Mouse (Mus musculus) cerebellum, adult 8-10 months (tissue): ENCODE results near the gene Gjd3.
A peak's percentile ranks its signal among the peaks of the same experiment; 100 is the strongest.
"Not testable (repeated sequence)": the region's sequence is repeated elsewhere in the genome, so short reads cannot be mapped to it uniquely, and the experiment has no call there.

Experiments
- DNase-seq: peaks from one replicate; pipeline ENCODE4 v3.0.0; 2022

Gjd3 gene

DNA sequence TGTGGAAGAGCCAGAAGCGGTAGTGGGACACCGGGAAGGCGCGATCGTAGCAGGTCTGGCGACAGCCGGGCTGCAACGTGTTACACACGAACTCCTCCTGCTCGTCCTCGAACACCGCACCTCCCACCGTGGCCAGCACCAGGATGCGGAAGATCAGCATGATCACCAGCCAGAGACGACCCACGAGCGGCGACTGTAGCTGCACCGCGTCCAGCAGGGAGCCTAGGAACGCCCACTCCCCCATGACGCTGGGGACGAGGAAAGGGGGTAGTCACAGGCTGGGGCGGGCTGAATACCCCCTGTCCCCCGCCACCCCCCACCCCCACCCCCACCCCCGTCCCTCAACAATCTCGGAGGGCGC, at the start of gene Gjd3:
Gene Gjd3 (minus strand): TSS at position 244 of the 361 bp plus-strand sequence.
- DNase-seq, result no peak

DNA sequence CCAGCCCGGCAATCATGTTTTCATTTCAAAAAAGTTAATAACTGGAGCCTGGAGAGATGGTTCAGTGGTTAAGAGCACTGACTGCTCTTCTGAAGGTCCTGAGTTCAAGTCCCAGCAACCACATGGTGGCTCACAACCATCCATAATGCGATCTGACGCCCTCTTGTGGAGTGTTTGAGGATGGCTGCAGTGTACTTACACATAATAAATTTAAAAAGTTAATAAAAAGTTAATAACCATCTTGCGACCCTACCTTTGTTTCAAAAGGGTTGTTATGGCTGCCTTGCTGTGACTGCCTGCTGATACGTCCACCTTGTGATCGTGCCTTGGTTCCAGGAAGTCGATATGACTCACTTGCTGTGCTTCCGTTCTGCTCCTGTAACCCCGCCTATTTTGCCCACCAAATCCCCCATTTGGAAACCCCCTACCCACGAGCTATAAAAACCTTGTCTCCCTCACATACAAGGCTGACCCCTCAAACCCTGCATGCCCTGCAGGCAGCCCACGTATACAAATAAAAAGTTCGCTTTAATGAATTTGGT, 44.2 kb upstream of the Gjd3 start:
- no peak for DNase-seq

DNA sequence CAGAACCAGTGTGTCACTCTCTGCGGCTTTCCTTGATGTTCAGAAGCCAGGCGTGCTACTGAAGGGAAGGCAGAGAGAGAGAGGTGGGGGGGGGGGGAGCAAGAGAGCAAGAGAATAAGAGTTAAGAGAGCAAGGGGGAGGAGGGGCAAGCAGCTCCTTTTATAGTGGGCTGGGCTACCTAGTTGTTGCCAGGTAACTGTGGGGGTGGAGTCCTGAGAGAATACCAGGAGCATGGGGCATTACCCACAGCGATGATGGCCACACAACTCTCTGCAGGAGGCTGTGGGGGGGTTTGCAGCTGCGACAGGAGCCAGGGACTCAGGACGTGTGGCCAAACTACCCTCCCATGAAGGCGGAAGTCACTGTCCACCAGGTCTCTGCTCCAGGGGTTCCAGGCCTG, 43.1 kb upstream of the Gjd3 start:
- DNase-seq, result no peak

DNA sequence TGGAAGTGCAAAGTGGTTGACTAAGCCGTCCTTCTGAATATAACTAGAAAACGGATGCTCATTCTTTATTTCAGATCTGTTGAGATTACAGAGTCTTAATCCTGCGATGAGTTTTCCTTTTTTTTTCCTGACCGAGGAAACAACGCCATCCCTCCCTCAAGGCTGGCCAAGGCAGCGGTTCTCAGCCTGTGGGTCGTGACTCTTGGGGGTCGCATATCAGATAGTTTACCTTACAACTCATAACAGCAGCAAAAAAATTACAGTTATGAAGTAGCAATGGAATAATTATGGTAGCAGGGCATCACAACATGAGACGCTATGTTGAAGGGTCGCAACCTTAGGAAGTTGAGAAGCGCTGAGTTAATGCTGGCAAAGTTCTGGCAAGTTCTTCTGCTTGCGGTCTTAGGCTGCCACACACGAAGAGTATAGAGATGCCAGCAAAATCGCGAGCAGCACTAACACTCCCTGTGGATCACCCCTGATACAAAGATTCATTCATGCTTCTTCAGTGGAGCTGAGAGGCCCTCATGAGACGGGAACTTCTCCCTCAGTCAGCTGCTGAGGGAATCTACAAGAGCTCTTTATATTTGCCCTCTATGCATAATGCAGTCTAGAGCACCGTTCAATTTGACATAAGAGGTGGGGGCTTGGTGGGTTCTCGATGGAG, 41.8 kb upstream of the Gjd3 start:
- DNase-seq, result no peak

DNA sequence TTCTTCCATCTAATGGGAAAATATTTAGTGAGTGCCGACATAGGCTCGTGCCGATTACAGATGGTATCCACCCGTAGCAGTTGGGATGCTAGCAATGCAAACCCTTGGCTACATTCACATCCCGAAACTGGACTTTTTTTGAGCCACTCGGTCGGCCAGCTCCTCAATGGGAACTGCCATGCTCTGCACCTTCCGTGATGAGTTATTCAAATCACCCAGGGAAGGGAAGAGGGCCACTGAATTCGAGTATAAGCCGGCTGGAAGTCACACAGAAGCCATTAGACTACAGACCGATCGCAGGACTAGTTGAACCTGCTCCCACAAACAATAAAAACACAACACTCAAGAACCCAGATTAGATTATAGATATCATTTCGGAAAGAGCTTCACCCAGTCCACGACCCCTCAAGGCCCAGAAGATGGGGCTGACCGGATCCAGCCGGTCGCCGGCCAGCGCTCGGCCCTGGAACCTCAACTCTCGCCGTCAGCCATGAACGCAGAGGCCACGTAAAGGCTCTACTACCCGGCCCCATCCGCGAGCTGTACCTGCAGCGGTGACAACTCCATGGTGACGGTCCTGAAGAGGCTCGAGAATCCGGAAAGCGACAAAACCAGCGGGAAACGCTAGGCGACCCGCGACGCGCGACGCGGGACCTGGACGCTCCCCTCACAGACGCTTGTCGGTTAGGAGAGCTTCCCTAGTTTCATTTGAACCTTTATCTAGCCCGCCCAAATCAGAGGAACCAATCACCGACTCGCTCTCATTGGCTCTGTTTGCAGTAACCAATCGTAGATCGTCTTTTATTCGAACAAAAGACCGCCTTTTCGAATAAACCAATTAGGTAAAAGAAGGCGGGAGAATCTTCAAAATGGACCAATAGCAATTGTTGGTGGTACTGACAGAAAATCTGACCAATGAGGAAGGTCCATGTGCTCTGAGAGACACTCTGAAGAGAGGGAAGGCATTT, 41.0 kb upstream of the Gjd3 start, which contains the start of gene Top2a:
Gene Top2a (minus strand): TSS at position 690 of the 968 bp plus-strand sequence.
- peak; percentile 99 for DNase-seq

DNA sequence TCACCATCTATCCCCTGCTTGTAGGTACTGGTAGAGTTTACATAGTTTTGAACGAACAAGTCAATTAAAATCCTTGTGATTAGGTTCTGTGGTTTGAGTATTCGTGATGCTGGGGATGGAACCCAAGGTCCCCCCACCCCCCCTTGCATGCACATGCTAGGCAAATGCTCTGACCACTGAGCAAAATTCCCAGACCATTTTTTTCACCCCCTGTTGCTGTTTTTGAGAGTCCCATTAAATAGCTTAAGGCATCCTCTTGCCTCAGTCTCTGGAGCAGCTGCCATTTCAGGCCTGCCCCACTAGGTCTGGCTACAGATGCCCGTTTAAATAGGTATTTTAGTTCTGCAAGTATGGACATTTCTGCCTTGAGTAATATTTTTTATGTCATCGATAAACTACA, 40.3 kb upstream of the Gjd3 start:
- DNase-seq, result no peak

DNA sequence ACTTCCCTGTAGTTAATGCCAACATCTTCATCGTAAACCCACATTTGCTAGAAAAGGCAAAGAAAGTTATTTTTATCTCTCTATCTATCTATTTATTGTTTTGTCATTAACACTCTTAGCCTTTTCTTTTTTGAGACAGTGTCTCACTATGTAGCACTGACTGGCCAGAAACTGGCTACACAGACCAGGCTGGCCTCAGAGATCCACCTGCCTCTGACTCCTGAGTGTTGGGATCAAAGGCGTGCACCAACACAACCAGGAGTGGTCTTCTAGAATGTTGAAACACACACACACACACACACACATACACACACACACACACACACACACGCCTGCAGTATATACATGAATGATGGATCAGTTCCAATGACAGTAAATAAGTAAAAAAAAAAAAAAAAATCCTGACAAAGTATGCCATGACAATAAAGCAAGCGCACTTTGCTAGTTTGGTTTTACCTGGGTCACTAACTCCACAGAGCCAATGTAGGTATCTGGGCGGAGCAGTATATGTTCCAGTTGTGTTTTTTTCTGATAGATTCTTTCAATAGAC, 39.6 kb upstream of the Gjd3 start:
- no peak for DNase-seq

DNA sequence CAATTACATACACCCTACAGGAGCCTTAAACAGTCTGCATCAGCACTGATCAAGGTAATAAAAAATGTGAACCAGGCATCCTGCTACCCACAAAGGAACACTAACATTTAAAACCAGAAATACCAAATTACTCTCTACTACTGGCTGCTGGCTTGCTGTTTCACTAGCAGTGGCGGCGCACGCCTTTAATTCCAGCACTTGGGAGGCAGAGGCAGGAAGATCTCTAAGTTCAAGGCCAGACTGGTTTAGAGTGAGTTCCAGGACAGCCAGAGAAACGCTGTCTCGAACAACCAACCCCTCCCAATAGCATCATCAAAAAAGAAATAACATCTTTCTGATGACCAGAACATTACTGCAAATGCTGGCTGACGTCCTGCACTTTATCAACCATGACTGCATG, 37.0 kb upstream of the Gjd3 start:
- DNase-seq, result no peak

DNA sequence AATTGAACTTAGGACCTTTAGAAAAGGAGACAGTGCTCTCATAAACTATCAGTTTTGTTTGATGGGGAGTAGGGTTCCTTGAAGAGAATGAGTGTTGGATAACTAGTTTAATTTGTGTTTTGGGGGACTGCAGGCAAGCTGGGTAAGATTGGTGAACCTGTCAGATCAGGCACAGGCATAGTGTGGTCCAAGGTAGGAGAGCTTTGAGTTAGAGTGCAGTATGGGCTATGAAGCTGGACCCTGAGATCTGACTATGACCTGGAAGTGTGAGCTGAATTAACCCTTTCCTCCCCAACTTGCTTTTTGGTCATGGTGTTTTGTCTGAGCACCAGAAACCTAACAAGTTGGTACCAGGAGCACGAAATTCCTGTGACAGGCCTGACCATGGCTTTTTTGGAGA, 31.0 kb upstream of the Gjd3 start:
- DNase-seq, result no peak

DNA sequence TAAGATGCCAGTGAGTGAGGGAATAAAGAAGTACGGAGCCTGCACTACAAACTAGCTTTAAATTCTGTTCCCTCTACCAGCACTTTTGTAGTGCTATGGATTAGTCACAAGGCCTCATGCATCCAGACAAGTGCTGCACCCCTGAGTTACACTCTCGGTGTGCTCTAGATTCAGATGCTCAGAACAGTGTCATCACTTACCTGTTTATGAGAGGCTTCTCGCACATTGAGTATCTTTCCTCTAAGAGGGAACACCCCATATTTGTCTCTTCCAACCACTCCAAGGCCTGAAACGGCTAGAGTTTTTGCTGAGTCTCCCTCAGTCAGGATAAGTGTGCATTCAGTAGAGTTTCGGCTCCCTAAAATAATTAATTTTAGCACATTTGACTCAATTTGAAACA, 27.9 kb upstream of the Gjd3 start:
- no peak for DNase-seq

DNA sequence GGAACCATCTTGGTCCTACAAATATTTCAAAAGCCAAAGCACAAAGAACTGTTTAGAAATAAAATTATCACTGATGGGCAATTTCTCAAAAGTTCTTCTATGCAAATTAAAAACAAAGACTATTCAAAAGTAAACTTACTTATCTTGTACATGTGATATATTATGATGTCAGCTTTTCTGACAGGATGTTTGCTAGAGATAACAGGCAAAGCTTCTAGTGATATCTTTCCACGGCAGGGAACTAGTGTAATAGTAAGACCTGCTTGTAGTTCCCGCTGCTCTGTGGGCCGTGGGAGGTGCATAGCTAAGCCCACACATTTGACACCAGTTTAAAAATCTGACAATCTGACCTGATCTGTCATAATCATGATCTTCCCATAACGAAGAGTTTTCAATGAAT, 27.3 kb upstream of the Gjd3 start:
- DNase-seq, result no peak

DNA sequence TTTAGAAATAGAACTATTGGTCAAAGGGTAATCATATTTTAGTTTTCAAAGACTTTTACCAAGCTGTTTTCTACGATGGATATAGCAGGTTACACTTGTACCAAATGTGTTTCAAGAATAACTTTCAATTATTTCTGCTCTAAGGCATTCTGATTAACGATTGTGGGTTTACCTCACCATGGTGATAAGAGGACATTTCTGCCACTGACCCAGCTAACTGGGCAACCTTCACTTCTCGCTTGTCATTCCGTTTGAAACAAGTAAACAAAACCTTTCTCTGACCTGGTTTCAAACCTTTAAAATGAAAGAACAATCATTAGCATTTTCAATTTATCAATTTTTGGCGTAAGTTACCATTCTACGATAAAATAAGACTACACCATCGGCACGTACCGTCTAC, 24.0 kb upstream of the Gjd3 start:
- DNase-seq, result no peak

DNA sequence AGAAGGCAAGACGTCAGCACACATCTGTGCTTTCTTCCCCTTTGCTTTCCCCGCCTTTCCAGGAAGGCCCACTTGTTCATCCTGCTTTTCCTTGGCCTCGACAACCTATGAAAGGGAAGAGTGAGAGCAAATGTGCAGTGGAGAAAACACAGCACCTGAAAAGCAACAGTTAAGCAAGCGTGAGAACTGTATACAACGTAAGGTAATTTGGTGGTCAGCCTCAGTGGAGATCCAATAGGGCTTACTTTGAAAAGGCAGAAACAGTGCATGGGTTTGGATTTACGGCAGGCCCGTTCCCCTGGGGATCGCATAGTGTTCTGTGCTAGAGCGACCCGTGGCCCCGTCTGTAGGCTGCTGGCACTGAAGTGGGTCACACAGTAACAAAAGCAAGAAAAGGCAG, 16.4 kb upstream of the Gjd3 start:
- no peak for DNase-seq

DNA sequence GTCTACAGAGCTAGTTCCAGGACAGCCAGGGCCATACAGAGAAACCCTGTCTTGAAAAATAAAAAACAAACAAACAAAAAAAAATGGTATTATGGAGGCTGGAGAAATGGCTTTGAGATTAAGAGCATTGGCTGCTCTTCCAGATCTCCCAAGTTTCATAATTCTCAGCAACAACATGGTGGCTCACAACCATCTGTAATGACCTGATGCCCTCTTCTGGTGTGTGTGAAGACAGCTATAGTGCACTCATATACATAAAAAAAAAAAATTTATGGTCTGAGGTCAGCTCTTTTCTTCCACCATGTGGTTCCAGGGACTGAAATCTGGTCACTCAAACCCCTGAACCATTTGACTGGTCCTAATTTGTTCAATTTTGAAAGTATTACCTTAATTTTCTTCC, 16.0 kb upstream of the Gjd3 start:
- no peak for DNase-seq

DNA sequence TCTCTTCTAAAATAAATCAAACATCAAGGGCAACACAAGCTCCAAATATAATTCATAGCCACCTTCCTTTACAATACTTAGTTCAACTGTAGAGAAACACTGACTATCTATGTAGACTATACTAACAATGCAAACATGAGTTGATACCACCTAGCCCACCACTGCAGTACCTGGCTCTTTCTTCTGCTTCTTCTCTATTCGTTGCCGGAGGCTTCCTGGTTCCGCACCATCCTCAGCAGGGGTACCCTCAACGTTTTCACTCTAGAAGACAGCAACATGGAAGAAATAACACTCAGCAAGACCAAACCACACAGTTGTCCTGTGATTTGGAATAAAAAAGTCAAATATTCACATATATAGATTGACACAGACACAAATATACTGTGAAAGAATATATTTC, 14.8 kb upstream of the Gjd3 start:
- no peak for DNase-seq

DNA sequence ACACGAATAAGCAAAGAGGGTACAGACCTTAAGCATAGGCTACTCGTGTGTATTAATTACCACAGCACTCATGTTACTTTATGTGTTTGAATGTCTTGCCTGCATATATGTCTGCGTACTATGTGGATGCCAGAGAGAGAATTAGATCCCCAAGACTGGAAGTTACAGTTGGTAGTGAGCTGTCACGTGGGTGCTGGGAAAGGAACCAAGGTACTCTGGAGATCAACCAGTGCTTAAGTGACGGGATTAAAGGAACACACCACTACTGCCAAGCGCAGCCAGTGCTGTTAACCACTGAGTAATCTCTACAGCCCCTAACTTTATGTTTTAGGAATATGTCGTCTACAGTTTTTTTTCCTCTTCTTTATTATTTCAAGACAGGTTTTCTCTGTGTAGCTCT, 13.2 kb upstream of the Gjd3 start:
- DNase-seq, result no peak

DNA sequence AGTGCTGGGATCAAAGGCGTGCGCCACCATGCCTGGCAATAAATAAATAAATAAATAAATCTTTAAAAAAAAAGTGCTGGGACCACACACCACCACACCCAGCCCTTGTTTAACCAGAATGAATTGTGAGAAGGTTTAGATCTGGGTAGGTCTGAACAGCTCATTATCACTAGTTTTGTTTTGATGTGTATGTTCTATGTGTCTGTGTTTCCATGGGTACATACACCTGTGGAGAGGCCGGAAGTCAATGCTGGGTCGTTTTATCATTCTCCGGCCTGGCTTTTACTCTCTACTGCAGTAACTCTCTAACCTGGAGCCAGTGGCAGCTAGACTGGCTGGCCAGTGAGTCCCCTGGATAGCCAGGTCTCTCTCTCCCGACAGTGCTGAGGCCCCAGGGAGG, 8.1 kb upstream of the Gjd3 start:
- no peak for DNase-seq

DNA sequence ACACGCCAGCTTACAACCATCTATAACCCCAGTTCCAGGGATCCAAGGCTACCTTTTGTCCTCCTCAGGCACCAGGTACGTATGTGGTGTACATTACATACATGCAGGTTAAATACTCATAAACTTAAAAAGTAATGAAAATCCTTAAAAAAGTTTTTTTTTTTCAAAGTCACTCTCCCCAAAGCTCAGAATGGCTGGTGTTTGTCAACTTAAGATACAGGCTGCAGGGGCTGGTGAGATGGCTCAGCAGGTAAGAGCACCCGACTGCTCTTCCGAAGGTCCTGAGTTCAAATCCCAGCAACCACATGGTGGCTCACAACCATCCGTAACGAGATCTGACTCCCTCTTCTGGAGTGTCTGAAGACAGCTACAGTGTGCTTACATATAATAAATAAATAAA, 5.4 kb upstream of the Gjd3 start:
- DNase-seq, result not testable (repeated sequence)

DNA sequence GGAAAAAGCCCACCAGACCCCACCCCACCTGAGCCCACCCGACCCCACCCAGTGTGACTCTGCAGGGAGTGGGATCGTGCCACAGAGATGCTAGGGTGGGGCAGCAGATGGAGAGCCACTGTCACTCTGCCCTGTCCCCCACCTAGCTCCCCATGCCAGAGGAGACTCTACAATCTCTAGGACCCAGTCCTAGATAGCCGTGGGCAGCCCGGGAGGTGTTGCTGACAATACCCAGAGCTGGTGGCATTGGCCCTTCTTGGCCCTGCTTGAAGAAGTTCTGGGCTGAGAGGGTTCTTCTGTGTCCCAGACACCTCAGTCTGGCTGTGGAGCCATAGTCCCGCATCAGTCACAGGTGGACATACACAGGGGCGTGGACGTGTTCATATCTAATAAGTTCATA, 2.7 kb upstream of the Gjd3 start:
- peak; percentile 2 for DNase-seq

DNA sequence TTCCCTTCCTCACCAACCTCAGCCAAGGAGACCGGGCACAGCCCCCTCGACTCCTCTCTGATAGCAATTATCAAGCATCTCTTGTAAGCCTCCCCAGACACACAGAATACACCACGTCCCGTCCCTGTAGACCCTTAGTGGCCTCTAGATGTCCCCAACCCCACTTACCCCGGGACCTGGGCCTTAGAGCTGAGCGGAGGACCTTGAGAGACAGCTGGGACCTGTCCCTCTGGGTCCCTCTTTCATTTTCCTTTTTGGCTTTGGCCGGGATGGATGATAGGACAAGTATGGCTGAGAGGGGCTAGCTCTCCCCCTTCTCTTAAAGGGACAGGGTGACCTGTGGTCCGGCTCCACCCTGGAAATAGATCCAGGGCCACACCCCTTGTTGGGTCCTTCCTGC, 735 bp upstream of the Gjd3 start:
- peak; percentile 9 for DNase-seq

DNA sequence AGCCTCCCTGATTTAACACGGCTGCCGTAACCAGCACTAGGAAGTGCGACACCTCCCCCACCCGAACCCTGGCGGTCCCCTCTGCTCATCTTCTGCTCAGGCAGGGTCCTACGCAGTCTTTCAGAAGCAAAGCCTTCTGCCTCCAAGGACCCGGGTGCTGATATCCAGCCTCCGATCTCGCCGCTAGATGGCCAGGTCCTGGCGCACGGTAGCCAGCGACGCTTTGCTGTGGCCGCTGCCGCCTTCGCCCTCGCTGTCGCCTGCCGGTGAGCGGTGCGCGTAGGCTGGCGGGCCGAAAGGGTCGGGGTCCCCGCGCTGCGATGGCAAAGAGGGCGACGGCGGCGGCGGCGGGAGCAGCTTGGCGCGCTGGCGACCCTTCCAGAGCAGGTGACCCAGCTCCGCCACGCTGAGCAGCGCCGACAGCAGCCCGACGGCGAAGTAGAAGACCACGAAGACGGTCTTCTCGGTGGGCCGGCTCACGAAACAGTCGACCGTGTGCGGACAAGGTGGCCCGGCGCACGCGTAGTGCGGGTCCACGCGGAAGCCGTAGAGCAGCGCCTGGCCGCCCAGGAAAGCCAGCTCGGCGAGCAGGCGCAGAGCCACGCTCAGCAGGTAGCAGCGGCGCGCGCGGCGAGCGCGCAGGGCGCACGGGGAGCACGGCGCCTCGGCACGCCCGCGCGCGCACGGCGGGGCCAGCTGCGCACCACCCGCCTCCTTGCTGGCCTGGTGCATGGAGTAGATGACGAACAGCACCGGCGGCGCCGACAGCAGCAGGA, 631 bp downstream of the Gjd3 start:
- peak; percentile 75 for DNase-seq

DNA sequence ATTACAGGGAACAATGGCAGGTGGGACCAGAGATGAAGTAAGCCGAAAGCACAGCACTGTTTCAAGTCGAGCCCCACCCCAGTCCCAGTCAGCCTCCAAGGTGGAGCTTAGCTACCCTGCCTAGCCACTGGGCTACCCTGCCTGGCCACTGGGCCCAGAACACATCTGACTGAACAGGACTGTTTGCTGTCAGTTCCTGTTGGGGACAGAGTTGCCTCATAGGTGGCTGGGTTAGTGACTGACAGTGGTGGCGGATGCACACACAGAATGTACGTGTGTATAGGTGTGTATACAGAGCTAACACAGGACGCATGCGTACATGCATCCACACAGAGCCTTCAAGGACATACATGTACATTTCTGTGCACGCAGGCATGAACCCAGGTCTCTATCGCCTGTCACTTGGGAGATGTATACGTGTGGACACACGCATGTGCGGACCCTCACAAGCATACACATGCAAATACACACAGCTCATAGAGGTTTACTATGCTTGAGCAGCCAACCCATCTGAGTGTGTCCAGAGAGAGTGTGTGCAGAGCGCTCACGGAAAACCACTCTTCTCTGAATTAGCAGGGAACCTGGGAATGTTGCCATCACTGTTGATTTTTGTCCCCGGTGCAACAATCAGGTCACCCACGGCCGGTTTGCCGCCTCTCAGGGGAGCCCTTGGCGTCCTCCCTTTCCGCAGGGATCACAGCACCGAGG, 1.4 kb downstream of the Gjd3 start:
- no peak for DNase-seq
